Mouse (Mus musculus): ENCODE data around the gene Prss56.

The Prss56 gene

GRCm38 (mm10) chr1:87230606-87231005 lies 47.5 kb downstream of the Prss56 start:
- no peak for DNase-seq (ENCODE audit: low read depth, low spot score)

- no peak for DNase-seq (ENCODE audit: low read depth, low spot score)
Observed at GRCm38 (mm10) chr1:87232197-87232596, 49.1 kb downstream of the Prss56 start.

Data from mesoderm, embryonic 11.5 days (tissue).